Mouse (Mus musculus): Measurements from ENCODE around the gene Lyrm1.

DNA sequence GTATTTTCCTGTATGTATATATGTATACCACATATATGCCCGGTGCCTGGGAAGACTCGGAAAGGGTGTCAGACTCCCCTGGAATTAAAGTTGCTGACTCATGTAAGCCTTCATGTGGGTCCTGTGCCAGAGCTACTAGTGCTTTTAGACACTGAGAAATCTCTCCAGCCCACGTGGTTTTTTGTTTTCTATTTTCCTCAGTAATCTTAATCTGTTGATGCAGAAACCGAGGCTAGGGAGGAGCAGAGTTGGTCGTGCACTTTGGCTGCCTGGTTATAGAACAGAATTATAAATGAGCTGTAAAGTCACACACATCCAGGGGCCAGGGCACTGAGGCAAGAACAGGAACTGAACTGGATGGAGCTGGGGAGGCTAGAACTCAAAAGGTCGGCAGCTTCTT, 64.3 kb downstream of the Lyrm1 start:
- TF ChIP-seq POLR2A (IDR thresholded peaks at IDR 0.05; ENCODE audit: borderline replicate concordance, insufficient read depth, low read length) (no peak), CTCF (IDR thresholded peaks at IDR 0.05; ENCODE audit: borderline replicate concordance, insufficient read depth, low read depth, low read length) (no peak)

Measured in cerebellum, adult 2 months (tissue).